Mouse (Mus musculus) embryonic facial prominence, embryonic 12.5 days (tissue): ENCODE measurements around the gene Atp6v1c2. TPM values are rescaled to one million over a fixed set of nuclear protein-coding genes. Genes with fewer than 3 reads are reported as not detected.

Experiments
- ATAC-seq: fragments of 200-750 bp; cut with Nextera tagmentation; 2 replicates; pipeline ENCODE4 v1.8.0; 2017; ENCODE audit not compliant: insufficient number of reproducible peaks, insufficient read depth, low FRiP score, low TSS enrichment
- H3K27ac ChIP-seq: fragments of 300-500 bp; sonication (generic); 2 replicates; pipeline ENCODE4 v1.5.1; 2016; ENCODE audit warnings: mild to moderate bottlenecking
- H3K27me3 ChIP-seq: fragments of 300-500 bp; sonication (generic); 2 replicates; pipeline ENCODE4 v1.6.1; 2016; ENCODE audit warnings: mild to moderate bottlenecking, moderate library complexity
- H3K36me3 ChIP-seq: fragments of 300-500 bp; sonication (generic); 2 replicates; pipeline ENCODE4 v1.6.1; 2016; ENCODE audit warnings: mild to moderate bottlenecking
- H3K4me1 ChIP-seq: fragments of 300-500 bp; sonication (generic); 2 replicates; pipeline ENCODE4 v1.6.1; 2016
- H3K4me2 ChIP-seq: fragments of 300-500 bp; sonication (generic); replicated peaks from 2 replicates; pipeline ENCODE4 v1.6.1; 2016; ENCODE audit warnings: mild to moderate bottlenecking, moderate library complexity
- H3K4me3 ChIP-seq: fragments of 300-500 bp; sonication (generic); 2 replicates; pipeline ENCODE4 v1.5.1; 2016; ENCODE audit warnings: mild to moderate bottlenecking
- H3K9ac ChIP-seq: fragments of 300-500 bp; sonication (generic); 2 replicates; pipeline ENCODE4 v1.6.1; 2016; ENCODE audit warnings: mild to moderate bottlenecking, moderate library complexity
- H3K9me3 ChIP-seq: fragments of 300-500 bp; sonication (generic); 2 replicates; pipeline ENCODE4 v1.6.1; 2016; ENCODE audit warnings: mild to moderate bottlenecking, moderate library complexity
- WGBS: fragments of 180-500 bp; shearing (Covaris S2); methylation state at CpG from one replicate; pipeline ENCODE4 v1.1.7; 2016; 5-methylcytosine and 5-hydroxymethylcytosine counted together
- microRNA-seq: library from miRNA; unstranded; fragments of <30 nt; microRNA quantifications from one replicate; pipeline ENCODE4, GENCODE M21; 2017
- polyA plus RNA-seq: library from polyadenylated mRNA; unstranded; fragments of >200 nt; fragmentation: Nextera tagmentation; extraction: Ambion mirVana; gene quantifications from 2 replicates; pipeline ENCODE4 v1.2.1, GENCODE M21; 2016

Atp6v1c2 gene
- polyA plus RNA-seq, 1 experiment from 2014 or later, result 0.83 TPM

DNA sequence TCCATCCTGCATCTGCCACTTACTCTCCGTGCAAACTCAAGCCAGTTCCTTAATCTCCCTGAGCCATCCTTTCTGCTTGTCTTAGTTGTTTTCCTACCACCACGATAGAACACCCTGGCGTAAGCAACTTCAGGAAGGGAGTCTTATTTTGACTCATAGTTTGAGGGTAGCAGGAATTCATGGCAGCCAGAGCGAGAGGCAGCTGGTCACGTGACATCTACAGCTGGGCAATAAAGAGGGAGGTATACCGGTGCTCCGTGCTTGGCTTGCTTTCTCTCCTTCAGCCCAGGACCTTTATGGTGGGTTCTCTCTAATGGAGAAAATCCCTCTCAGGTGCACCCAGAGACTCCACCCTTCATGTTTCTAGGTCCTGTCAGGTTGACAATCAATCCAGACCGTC, 78.2 kb downstream of the Atp6v1c2 start:
- WGBS, result 81% methylated on average over 8 of the region's 8 CpGs
- Histone ChIP-seq H3K27me3 (0 out of 2 replicates have a peak, but pooled peaks cover 7% of the 10 kb centered on the region), H3K4me1 (no peaks in the 10 kb centered on the region), H3K36me3 (no peaks in the 10 kb centered on the region), H3K27ac (no peak overlapping the region), H3K4me2 (no peak overlapping the region), H3K4me3 (no peak overlapping the region), H3K9me3 (no peaks in the 10 kb centered on the region), H3K9ac (no peak overlapping the region)
- no peak for ATAC-seq

DNA sequence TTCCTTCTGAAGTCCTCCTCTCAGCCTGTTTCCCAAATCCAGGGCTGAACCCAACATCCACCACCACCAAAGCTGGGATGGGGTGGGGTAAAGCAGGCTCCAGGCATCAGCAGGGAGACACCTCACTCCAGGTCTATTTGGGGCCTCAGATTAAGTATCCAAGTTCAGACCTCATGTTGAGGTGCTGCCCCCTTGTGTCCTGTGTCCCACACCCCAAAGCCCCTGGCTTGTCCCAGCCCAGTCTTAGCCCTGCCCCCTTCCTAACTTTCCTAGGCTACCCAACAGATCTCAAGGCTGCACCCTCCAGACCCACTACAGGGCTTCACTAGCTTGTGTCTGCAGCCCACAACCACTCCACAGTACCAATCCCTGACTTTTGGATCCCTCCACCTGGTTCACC, 87.1 kb downstream of the Atp6v1c2 start:
- Histone ChIP-seq H3K27me3 (no peaks in the 10 kb centered on the region), H3K4me3 (no peak overlapping the region), H3K4me1 (peaks cover 13% of the 10 kb centered on the region), H3K27ac (no peak overlapping the region), H3K9me3 (no peaks in the 10 kb centered on the region), H3K36me3 (no peaks in the 10 kb centered on the region), H3K9ac (no peak overlapping the region), H3K4me2 (no peak overlapping the region)
- ATAC-seq, result no peak; the same call in 1 of the 2 replicates

DNA sequence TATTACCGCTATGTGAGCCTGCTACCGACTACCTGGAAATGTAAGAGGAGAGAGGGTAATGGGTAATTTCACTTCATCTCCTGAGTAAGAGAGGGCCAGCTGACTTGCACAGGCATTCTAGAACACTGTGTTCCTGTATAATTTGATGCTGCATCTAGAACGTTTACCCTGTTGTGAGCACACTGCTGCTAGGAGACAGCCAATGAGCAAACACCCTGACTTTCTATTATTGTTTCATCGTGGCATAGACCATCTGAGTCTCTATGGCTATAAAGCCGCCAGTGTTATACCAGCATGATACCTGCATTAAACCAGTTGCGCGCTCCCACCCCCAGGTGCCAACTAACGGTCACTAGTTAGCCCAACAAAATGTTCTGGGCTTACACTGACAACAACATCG, 87.5 kb downstream of the Atp6v1c2 start:
- H3K4me2 ChIP-seq, result no peak overlapping the region
- H3K27me3 ChIP-seq, result no peaks in the 10 kb centered on the region
- ATAC-seq, result no peak
- H3K36me3 ChIP-seq, result no peaks in the 10 kb centered on the region
- 95% methylated on average over 9 of the region's 9 CpGs for WGBS
- H3K4me1 ChIP-seq, result peaks cover 13% of the 10 kb centered on the region
- no peak overlapping the region for H3K9ac ChIP-seq
- H3K9me3 ChIP-seq, result no peaks in the 10 kb centered on the region
- H3K4me3 ChIP-seq, result no peak overlapping the region
- no peak overlapping the region for H3K27ac ChIP-seq

DNA sequence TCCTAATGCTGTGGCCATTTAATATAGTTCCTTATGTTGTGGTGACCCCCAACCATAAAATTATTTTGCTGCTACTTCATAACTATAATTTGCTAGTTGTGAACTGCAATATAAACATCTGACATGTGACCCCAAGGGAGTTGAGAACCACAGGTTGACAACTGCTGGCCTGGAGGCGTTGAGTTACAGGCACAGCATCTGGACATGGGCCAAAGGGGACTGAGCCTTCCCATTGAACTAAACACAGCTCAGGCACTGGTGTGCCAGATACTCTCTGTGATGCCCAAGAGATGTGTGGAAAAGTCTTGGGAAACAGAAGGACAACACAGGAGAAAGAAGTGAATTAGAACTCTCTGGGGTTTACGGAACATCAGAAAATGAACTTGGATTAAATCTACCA, 88.1 kb downstream of the Atp6v1c2 start:
- Histone ChIP-seq H3K9me3 (no peaks in the 10 kb centered on the region), H3K27ac (no peak overlapping the region), H3K27me3 (no peaks in the 10 kb centered on the region), H3K4me2 (no peak overlapping the region), H3K4me1 (peaks cover 13% of the 10 kb centered on the region), H3K4me3 (no peak overlapping the region), H3K36me3 (no peaks in the 10 kb centered on the region), H3K9ac (no peak overlapping the region)
- ATAC-seq, result no peak
- WGBS, result 78% methylated on average over 2 of the region's 2 CpGs

DNA sequence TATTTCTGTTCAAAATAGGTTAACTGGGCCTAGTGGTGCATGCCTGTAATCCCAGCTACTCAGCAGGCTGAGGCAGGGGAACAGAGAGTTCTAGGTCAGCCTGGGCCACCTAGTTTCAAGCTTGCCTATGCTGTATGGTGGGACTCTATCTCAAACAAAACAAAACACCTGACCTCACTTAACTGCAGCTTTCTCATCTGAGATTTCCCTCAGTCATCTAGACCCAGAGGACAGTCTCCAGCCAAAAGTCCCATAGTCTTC, 89.8 kb downstream of the Atp6v1c2 start:
- H3K4me1 ChIP-seq, result peaks cover 13% of the 10 kb centered on the region
- H3K27me3 ChIP-seq, result no peaks in the 10 kb centered on the region
- H3K9ac ChIP-seq, result no peak overlapping the region
- H3K4me2 ChIP-seq, result no peak overlapping the region
- H3K9me3 ChIP-seq, result no peaks in the 10 kb centered on the region
- no peaks in the 10 kb centered on the region for H3K36me3 ChIP-seq
- peak overlapping the region; percentile 63; the same call in 1 of the 2 replicates for H3K27ac ChIP-seq
- ATAC-seq, result no peak
- H3K4me3 ChIP-seq, result no peak overlapping the region

DNA sequence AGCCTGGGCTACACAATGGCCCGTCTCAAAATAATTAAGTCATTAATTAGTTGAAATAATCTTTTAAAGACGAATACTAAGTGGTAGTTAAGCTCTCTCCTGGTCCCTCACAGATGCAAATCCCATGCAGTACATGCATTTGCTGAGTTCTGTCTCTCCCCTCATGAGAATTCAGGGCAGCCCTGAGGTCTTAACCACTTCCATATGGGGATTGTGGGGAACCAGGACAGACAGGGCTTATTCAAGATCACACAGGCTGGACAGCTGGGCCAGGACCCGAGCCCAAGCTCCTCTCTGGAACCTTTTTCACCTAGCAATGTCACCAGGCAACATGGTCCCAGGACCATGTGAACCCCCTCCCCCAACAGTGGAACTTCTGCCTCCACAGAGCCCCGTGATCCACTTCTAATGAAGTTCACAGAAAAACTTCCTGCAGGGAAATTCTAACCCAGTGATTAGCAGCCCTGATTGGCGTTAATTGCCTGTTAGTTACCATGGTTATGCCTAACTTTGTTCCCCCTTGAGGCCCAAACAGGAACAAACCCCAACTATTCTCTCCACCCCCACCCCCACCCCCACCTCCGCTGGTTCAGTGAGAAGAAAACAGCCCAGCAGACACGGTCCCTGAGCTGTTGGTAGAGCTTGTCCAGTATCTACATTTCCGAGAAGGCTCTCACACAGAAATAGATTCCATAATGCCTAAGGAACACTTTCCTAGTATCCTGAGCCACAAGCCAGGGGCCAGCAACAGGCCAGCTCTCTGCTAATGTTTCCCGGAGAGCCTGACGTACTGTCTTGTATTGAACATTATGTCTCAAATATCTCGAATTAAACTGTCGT, 90.4 kb downstream of the Atp6v1c2 start:
- H3K4me2 ChIP-seq, result no peak overlapping the region
- no peaks in the 10 kb centered on the region for H3K9me3 ChIP-seq
- 19% methylated on average over 12 of the region's 12 CpGs for WGBS
- H3K27ac ChIP-seq, result peak overlapping the region; percentile 63; the same call in 1 of the 2 replicates
- no peak overlapping the region for H3K9ac ChIP-seq
- H3K4me1 ChIP-seq, result peaks cover 13% of the 10 kb centered on the region
- H3K36me3 ChIP-seq, result no peaks in the 10 kb centered on the region
- ATAC-seq, result peak; percentile 54; the same call in 1 of the 2 replicates
- no peaks in the 10 kb centered on the region for H3K27me3 ChIP-seq
- H3K4me3 ChIP-seq, result no peak overlapping the region

DNA sequence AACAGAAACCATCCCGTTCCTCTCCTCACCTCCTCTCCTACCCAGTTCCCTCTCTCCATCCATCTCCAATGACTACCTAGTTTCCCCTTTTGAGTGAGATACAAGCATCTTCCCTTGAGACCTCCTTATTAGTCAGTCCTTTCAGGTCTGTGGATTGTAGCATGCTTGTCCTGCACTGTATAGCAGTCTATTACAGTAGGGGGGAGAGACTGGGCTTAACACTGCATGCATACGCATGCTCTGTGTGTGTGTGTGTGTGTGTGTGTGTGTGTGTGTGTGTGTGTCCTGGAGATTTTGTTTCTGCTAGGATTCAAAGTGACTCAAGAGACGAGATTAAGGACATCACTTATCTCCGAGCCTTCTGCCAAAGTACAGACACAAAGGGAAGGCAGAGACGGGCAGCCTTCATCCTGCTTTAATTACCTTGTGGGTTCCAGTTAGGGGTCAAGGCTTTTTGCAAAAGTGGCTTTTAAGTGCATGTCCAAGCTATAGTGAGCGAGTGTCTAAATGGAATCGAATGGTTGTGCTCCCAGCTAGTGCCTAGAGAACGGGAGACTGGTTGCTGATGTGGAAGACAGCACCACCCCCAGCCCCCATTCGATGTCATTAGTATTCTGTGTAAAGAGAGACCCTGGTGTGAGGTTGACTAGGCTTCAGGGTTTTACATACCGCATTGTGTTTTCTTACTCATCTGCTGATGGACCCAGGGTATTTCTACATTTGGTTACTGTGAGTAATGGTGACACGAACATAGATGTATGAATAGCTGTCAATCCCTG, 93.4 kb downstream of the Atp6v1c2 start:
- Histone ChIP-seq H3K27ac (no peak overlapping the region), H3K36me3 (no peaks in the 10 kb centered on the region), H3K9ac (no peak overlapping the region), H3K4me2 (no peak overlapping the region), H3K9me3 (no peaks in the 10 kb centered on the region), H3K4me1 (peaks cover 13% of the 10 kb centered on the region), H3K4me3 (no peak overlapping the region), H3K27me3 (no peaks in the 10 kb centered on the region)
- ATAC-seq, result no peak
- WGBS, result 49% methylated on average over 11 of the region's 11 CpGs

Small RNA genes lying within 50 kb of the gene (microRNA-seq; reads per million reads assigned to microRNA genes)
- gene Mir3066, result 17.6 reads per million, percentile 33 among the genes with 10 or more reads in this experiment

Other genes starting within 250 kb of the Atp6v1c2 start
- 0.65 and 0.85 TPM in 2 replicates for gene Kcnf1, start 152.5 kb downstream of the Atp6v1c2 start, polyA plus RNA-seq
- 614 and 637 TPM in 2 replicates for gene Pdia6, start 62.8 kb downstream of the Atp6v1c2 start, polyA plus RNA-seq
- gene Nol10, start 19.1 kb upstream of the Atp6v1c2 start, polyA plus RNA-seq, result 30.2 and 35.4 TPM in 2 replicates
- 272 and 277 TPM in 2 replicates for gene Odc1, start 215.4 kb upstream of the Atp6v1c2 start, polyA plus RNA-seq